Mouse (Mus musculus) lung, embryonic 14.5 days (tissue): ENCODE measurements around the gene Inka2. TPM values are rescaled to one million over a fixed set of nuclear protein-coding genes. Genes with fewer than 3 reads are reported as not detected.

ENCODE experiments used
- ATAC-seq: fragments of 200-750 bp; cut with Nextera tagmentation; 2 replicates; pipeline ENCODE4 v1.8.0; 2017; ENCODE audit warnings: mild to moderate bottlenecking, moderate TSS enrichment, moderate library complexity; ENCODE audit not compliant: insufficient read depth
- DNase-seq: peaks from one replicate; pipeline ENCODE4 v3.0.0-alpha.2; 2015
- H3K27ac ChIP-seq: fragments of 300-500 bp; sonication (generic); 2 replicates; pipeline ENCODE4 v1.5.1; 2014; ENCODE audit warnings: low read depth, mild to moderate bottlenecking, moderate library complexity
- H3K27me3 ChIP-seq: fragments of 300-500 bp; sonication (generic); 2 replicates; pipeline ENCODE4 v1.6.1; 2014; ENCODE audit warnings: low read length, control low read depth; ENCODE audit not compliant: insufficient read depth
- H3K36me3 ChIP-seq: fragments of 300-500 bp; sonication (generic); 2 replicates; pipeline ENCODE4 v1.6.1; 2014; ENCODE audit warnings: control low read depth; ENCODE audit not compliant: insufficient read depth
- H3K4me1 ChIP-seq: fragments of 300-500 bp; sonication (generic); 2 replicates; pipeline ENCODE4 v1.6.1; 2014; ENCODE audit warnings: antibody characterized with exemption, control low read depth; ENCODE audit not compliant: insufficient read depth
- H3K4me2 ChIP-seq: fragments of 300-500 bp; sonication (generic); 2 replicates; pipeline ENCODE4 v1.6.1; 2014; ENCODE audit warnings: mild to moderate bottlenecking
- H3K4me3 ChIP-seq: fragments of 300-500 bp; sonication (generic); 2 replicates; pipeline ENCODE4 v1.5.1; 2014; ENCODE audit warnings: low read depth, low read length
- H3K9ac ChIP-seq: fragments of 300-500 bp; sonication (generic); 2 replicates; pipeline ENCODE4 v1.6.1; 2014
- H3K9me3 ChIP-seq: fragments of 300-500 bp; sonication (generic); 2 replicates; pipeline ENCODE4 v1.6.1; 2016; ENCODE audit warnings: low read depth, low read length, control low read depth
- CTCF ChIP-seq: IDR thresholded peaks from 2 replicates; pipeline ENCODE4 v1.5.1; 2016; ENCODE audit warnings: antibody characterized with exemption, low read depth
- WGBS: fragments of 180-500 bp; shearing (Covaris S2); extraction: QIAGEN DNeasy Blood & Tissue Kit; methylation state at CpG from one replicate; pipeline ENCODE4 v1.1.7; 2014; 5-methylcytosine and 5-hydroxymethylcytosine counted together
- polyA plus RNA-seq: library from polyadenylated mRNA; unstranded; fragments of >200 nt; fragmentation: Nextera tagmentation; extraction: Ambion mirVana; gene quantifications from 2 replicates; pipeline ENCODE4 v1.2.1, GENCODE M21; 2014

Gene Inka2
- polyA plus RNA-seq, 1 experiment from 2014 or later = 1.2 TPM

- ATAC-seq (no peak), DNase-seq (no peak)
- Histone ChIP-seq H3K4me2 (no peak overlapping the region), H3K27ac (no peak overlapping the region), H3K9ac (no peak overlapping the region), H3K4me1 (no peaks in the 10 kb centered on the region), H3K36me3 (no peaks in the 10 kb centered on the region), H3K27me3 (no peaks in the 10 kb centered on the region), H3K4me3 (no peak overlapping the region), H3K9me3 (no peaks in the 10 kb centered on the region)
- no peak for TF ChIP-seq CTCF
- WGBS = 37% methylated on average over 9 of the region's 9 CpGs
Observed at GRCm38 (mm10) chr3:105668161-105668560, 36.2 kb upstream of the Inka2 start.

DNA sequence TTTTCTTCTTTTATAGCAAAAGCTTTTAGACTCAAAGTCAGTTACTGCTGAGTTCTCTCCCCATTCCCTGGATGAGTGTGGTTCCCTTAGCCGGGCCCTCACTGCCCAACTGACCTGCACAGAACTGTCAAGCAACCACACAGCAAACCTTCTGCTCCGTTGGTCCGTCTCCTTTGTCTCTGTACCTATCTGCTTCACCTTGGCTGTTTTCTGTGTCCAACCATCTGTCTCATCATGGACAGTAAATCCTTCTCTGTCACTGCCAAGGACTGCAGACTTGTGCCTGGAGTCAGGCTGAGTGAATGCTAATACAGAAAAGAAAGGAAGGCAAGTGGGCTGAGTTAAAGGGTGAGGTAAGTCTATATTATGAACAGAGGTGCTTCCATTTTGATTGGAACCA lies 34.6 kb upstream of the Inka2 start:
- no peak overlapping the region for H3K9ac ChIP-seq
- no peak overlapping the region for H3K4me3 ChIP-seq
- H3K4me1 ChIP-seq = no peaks in the 10 kb centered on the region
- H3K9me3 ChIP-seq = no peaks in the 10 kb centered on the region
- H3K4me2 ChIP-seq = no peak overlapping the region
- 79% methylated on average over 3 of the region's 3 CpGs for WGBS
- no peaks in the 10 kb centered on the region for H3K27me3 ChIP-seq
- no peak for DNase-seq
- no peak for ATAC-seq
- no peak overlapping the region for H3K27ac ChIP-seq
- H3K36me3 ChIP-seq = no peaks in the 10 kb centered on the region
- no peak for TF ChIP-seq CTCF

GRCm38 (mm10) chr3:105670801-105671200 lies 33.6 kb upstream of the Inka2 start:
- no peaks in the 10 kb centered on the region for H3K9me3 ChIP-seq
- H3K27me3 ChIP-seq = no peaks in the 10 kb centered on the region
- H3K27ac ChIP-seq = no peak overlapping the region
- H3K36me3 ChIP-seq = no peaks in the 10 kb centered on the region
- DNase-seq = no peak
- WGBS = 81% methylated on average over 1 of the region's 1 CpGs
- no peak overlapping the region for H3K4me3 ChIP-seq
- no peak for ATAC-seq
- H3K9ac ChIP-seq = no peak overlapping the region
- no peak for TF ChIP-seq CTCF
- H3K4me1 ChIP-seq = no peaks in the 10 kb centered on the region
- no peak overlapping the region for H3K4me2 ChIP-seq

GRCm38 (mm10) chr3:105674595-105675218 lies 29.7 kb upstream of the Inka2 start:
- Histone ChIP-seq H3K4me3 (no peak overlapping the region), H3K9ac (no peak overlapping the region), H3K4me2 (no peak overlapping the region), H3K36me3 (peaks cover 29% of the 10 kb centered on the region), H3K27ac (no peak overlapping the region), H3K4me1 (no peaks in the 10 kb centered on the region), H3K9me3 (no peaks in the 10 kb centered on the region), H3K27me3 (no peaks in the 10 kb centered on the region)
- TF ChIP-seq CTCF = peak; percentile 92
- DNase-seq (peak; percentile 93), ATAC-seq (peak; percentile 68; the same call in 1 of the 2 replicates)
- 17% methylated on average over 7 of the region's 7 CpGs for WGBS

DNA sequence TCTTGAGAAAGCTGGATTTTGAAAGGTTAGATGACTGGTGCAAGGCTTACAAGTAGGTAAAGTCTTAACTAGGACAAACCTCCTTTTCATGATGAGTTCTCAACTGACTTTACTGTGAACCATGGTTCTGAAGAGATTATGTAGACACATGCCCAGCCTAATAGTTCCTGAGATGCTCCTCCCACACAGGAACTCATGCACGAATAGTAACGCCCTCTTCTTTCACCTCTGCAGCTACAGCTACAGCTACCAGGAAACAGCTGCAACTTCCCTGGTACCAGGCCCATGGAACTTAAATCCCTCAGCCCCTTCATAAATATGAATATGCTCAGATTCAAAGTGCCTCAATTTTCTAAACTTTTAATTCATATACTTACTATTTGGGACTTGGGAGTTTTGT lies 28.5 kb upstream of the Inka2 start:
- Histone ChIP-seq H3K27me3 (no peaks in the 10 kb centered on the region), H3K9me3 (no peaks in the 10 kb centered on the region), H3K4me1 (no peaks in the 10 kb centered on the region), H3K27ac (no peak overlapping the region), H3K4me3 (no peak overlapping the region), H3K36me3 (peaks cover 40% of the 10 kb centered on the region), H3K4me2 (no peak overlapping the region), H3K9ac (no peak overlapping the region)
- WGBS = 40% methylated on average over 2 of the region's 2 CpGs
- ATAC-seq = no peak
- TF ChIP-seq CTCF = no peak
- no peak for DNase-seq

DNA sequence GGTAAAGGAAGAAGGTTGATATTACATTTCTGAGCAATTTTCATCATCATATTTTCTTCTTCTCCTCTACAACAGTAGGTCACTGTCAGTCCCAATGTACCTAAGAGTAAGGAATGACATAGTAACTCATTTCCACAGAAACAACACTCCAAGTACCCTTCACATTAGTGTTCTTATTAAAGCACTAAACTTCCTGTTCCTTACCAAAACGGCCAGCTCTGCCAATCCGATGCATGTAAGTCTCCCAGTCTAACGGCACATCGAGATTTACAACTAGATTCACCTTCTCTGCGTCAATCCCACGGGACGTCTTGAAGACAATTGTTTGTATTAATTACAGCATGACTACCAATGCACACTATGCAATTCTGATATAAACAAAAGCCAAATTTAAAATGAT lies 24.1 kb upstream of the Inka2 start:
- 91% methylated on average over 7 of the region's 7 CpGs for WGBS
- peaks cover 69% of the 10 kb centered on the region for H3K36me3 ChIP-seq
- no peaks in the 10 kb centered on the region for H3K9me3 ChIP-seq
- H3K4me3 ChIP-seq = no peak overlapping the region
- TF ChIP-seq CTCF = no peak
- H3K27me3 ChIP-seq = no peaks in the 10 kb centered on the region
- H3K27ac ChIP-seq = no peak overlapping the region
- no peak for DNase-seq
- no peak overlapping the region for H3K4me2 ChIP-seq
- ATAC-seq = no peak
- no peak overlapping the region for H3K9ac ChIP-seq
- no peaks in the 10 kb centered on the region for H3K4me1 ChIP-seq

DNA sequence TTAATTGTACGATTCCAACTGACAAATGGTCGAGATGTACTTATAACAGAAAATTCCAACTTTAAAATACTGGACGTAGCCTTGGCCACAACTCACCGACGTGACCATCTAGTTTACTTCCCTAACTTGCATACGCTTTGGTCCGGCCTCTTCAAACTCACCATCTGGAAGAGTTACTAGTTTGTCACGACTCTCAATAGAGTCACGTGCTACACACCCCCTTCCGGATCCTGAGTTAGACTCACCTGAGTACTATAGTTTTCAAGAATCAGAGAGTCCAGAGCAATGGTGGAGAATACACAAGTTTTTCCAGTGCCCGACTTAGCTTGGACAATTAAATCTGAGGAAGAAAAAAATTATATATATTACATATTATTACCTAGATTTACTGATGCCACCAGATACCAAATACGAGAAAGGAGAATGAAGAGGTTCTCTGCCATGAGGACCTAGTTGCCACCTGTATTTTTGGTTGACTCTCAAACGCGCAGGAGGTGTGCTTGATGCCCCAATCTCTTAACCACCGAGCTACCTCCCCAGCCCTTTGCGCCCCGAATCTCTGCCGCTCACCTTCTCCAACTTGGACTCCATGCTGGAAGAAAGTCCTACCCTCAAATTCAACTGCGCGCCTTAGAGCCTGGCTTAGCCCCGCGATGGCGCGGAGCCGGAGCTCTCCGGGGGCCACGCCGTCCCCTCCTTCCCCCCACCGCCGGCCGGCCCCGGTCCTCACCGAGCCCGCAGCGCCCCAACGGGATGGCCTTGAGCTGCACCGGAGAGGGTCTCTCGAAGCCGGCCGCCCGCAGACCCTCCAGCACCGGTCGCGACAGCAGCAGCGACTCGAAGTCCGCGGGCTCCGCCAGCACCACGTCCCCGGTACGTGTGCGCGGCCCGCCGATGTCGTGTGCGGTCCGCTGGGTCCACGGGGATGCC lies 17.7 kb upstream of the Inka2 start:
- peak overlapping the region; percentile 88 for H3K9ac ChIP-seq
- TF ChIP-seq CTCF = no peak

More for the DNA sequence above, 17.7 kb upstream of the Inka2 start:
- Histone ChIP-seq H3K36me3 (peaks cover 24% of the 10 kb centered on the region), H3K9me3 (no peaks in the 10 kb centered on the region), H3K27ac (peak overlapping the region; percentile 75), H3K4me1 (no peaks in the 10 kb centered on the region), H3K4me3 (peak overlapping the region; percentile 98), H3K4me2 (peak overlapping the region; percentile 74), H3K27me3 (no peaks in the 10 kb centered on the region)
- ATAC-seq (no peak; the same call in 1 of the 2 replicates), DNase-seq (peak; percentile 43)
- WGBS = 7% methylated on average over 60 of the region's 60 CpGs
